Comparison of ENCODE assay signal across 16 mouse cellular contexts in the genomic region with DNA sequence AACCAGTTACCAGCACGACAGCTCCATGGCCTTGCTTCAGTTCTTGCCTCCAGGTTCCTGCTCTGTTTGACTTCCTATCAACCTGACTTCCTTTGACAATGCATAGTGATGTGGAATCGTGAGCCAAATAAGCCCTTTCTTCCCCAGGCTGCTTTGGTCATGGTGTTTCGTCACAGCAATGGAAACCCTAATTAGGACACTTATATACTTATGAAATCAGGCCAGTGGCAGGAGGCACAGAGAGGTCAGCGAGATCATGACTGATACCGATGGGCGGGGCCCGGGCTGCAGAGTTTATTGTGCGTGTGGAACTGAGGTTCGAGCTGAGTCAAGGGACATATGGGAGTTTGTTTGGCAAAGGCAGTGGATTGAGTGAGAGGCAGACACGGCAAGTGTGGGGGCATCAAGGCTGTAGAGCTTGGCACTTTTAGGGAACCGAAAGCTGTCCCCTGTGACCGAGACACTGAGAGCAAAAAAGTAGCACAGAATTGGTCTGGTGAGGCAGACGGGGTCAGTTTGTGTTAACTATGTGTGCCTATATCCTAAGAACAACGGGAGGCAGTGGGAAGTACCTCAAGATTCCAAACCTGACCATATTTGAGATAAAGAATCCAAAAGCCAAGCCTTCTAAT. TPM values are rescaled to one million over a fixed set of nuclear protein-coding genes. Genes with fewer than 3 reads are reported as not detected.
DNase-seq lines count a peak whose midpoint lies in the region; ATAC-seq and TF ChIP-seq lines count a peak whose summit lies in the region.
"Had no signal": no experiment of that assay in that cellular context is flagged by ENCODE, and none has a peak within 500 bp of the region (broad histone marks: within the 10 kb centered on the region; RNA-seq: fewer than 3 reads in every experiment).

No protein-coding gene starts in this region.

- H3K79me2 ChIP-seq in macrophage (ENCODE audit: inconsistent target) = no peaks in the 10 kb centered on the region

- no peak for TF ChIP-seq CTCF in spleen, adult 2 months (IDR thresholded peaks at IDR 0.05; ENCODE audit: extremely low read depth, insufficient read depth, insufficient read length, insufficient replicate concordance)

- H3K27me3 ChIP-seq in spleen, adult 2 months (ENCODE audit: control insufficient read depth, insufficient read depth, low read length) = no peaks in the 10 kb centered on the region
- no peaks in the 10 kb centered on the region for H3K27me3 ChIP-seq in midbrain, embryonic 11.5 days (ENCODE audit: control insufficient read depth, insufficient read depth, low read length)
- H3K27me3 ChIP-seq: embryonic facial prominence, embryonic 12.5 days; forebrain, embryonic 15.5 days; heart, embryonic 15.5 days; limb, embryonic 15.5 days had no signal

- peak overlapping the region; percentile 36; the same call in 1 of the 2 replicates for H3K27ac ChIP-seq in spleen, adult 2 months (ENCODE audit: insufficient read depth, low read length)
- peak overlapping the region; percentile 32 for H3K27ac ChIP-seq in macrophage
- no peak overlapping the region for H3K27ac ChIP-seq in midbrain, embryonic 11.5 days (ENCODE audit: low read depth, low read length)
- H3K27ac ChIP-seq: embryonic facial prominence, embryonic 12.5 days; forebrain, embryonic 15.5 days; heart, embryonic 15.5 days; hindbrain, embryonic 10.5 days; limb, embryonic 15.5 days had no signal

- H3K4me3 ChIP-seq in spleen, adult 2 months (ENCODE audit: extremely low read depth, insufficient read depth, insufficient read length) = no peak overlapping the region
- H3K4me3 ChIP-seq in macrophage (ENCODE audit: inconsistent target) = no peak overlapping the region
- no peak overlapping the region for H3K4me3 ChIP-seq in midbrain, embryonic 11.5 days (ENCODE audit: low read depth, low read length)
- H3K4me3 ChIP-seq: embryonic facial prominence, embryonic 12.5 days; forebrain, embryonic 15.5 days; heart, embryonic 15.5 days; hindbrain, embryonic 10.5 days; limb, embryonic 15.5 days had no signal

- TF ChIP-seq POLR2A in spleen, adult 2 months (IDR thresholded peaks at IDR 0.05; ENCODE audit: low read depth, low read length) = no peak

- ATAC-seq in common myeloid progenitor, adult 5-6 weeks (replicated peaks; ENCODE audit: low read depth, poor library complexity, severe bottlenecking) = peak; percentile 65
- no peak for ATAC-seq in midbrain, embryonic 11.5 days (ENCODE audit: low FRiP score)
- ATAC-seq: forebrain, embryonic 15.5 days had no signal

- H3K4me2 ChIP-seq in midbrain, embryonic 11.5 days = no peak overlapping the region
- H3K4me2 ChIP-seq: embryonic facial prominence, embryonic 12.5 days; forebrain, embryonic 15.5 days; heart, embryonic 15.5 days; limb, embryonic 15.5 days had no signal

- 59% methylated on average over 14 of the region's 14 CpGs for WGBS in spleen, adult 2 months
- 26% methylated on average over 14 of the region's 14 CpGs for WGBS in macrophage (ENCODE audit: missing documents)
- WGBS in midbrain, embryonic 11.5 days = 87% methylated on average over 14 of the region's 14 CpGs

- peaks cover 11% of the 10 kb centered on the region; the same call in 1 of the 2 replicates for H3K4me1 ChIP-seq in spleen, adult 2 months (ENCODE audit: control insufficient read depth, insufficient read depth, insufficient read length)
- no peaks in the 10 kb centered on the region for H3K4me1 ChIP-seq in midbrain, embryonic 11.5 days (ENCODE audit: control insufficient read depth, insufficient read depth, low read length)
- H3K4me1 ChIP-seq: embryonic facial prominence, embryonic 12.5 days; forebrain, embryonic 15.5 days; heart, embryonic 15.5 days; hindbrain, embryonic 10.5 days; limb, embryonic 15.5 days had no signal

- H3K36me3 ChIP-seq in spleen, adult 2 months (ENCODE audit: control insufficient read depth, insufficient read depth, low read length) = no peaks in the 10 kb centered on the region
- H3K36me3 ChIP-seq in macrophage (ENCODE audit: inconsistent target) = no peaks in the 10 kb centered on the region
- H3K36me3 ChIP-seq in midbrain, embryonic 11.5 days (ENCODE audit: control insufficient read depth, insufficient read depth, low read length) = no peaks in the 10 kb centered on the region
- H3K36me3 ChIP-seq: embryonic facial prominence, embryonic 12.5 days; forebrain, embryonic 15.5 days; heart, embryonic 15.5 days; hindbrain, embryonic 10.5 days; limb, embryonic 15.5 days had no signal

- H3K9ac ChIP-seq in midbrain, embryonic 11.5 days (ENCODE audit: low read length) = no peak overlapping the region
- H3K9ac ChIP-seq: embryonic facial prominence, embryonic 12.5 days; forebrain, embryonic 15.5 days; heart, embryonic 15.5 days; limb, embryonic 15.5 days had no signal

- DNase-seq in spleen, adult 2 months (ENCODE audit: low read depth in 1 of 2, low spot score in 2 of 2) = peak; percentile 48 to 56
- no peak for DNase-seq in spleen, postnatal 14 days (ENCODE audit: low spot score in 2 of 2)
- no peak for DNase-seq in gastrocnemius, postnatal 4 days (ENCODE audit: low spot score in 2 of 2)
- no peak for DNase-seq in midbrain, embryonic 11.5 days (ENCODE audit: low spot score, missing footprints)
- no peak for DNase-seq in cerebellum, adult 8-10 months
- DNase-seq: cerebellum, adult 11 months; heart, adult 18-20 months; kidney, adult 9 months; midbrain, embryonic 14.5 days had no signal

- no peaks in the 10 kb centered on the region for H3K9me3 ChIP-seq in midbrain, embryonic 11.5 days (ENCODE audit: control insufficient read depth, low read length)
- H3K9me3 ChIP-seq: embryonic facial prominence, embryonic 12.5 days; forebrain, embryonic 15.5 days; heart, embryonic 15.5 days; limb, embryonic 15.5 days had no signal

RNA-seq across cellular contexts. Expression of gene Hhex, which starts 48.1 kb away (rescaled TPM):
- polyA plus RNA-seq in spleen, adult 2 months (2012; rRNA removed) = 52.9 and 105 TPM in 2 replicates
- 47.6 and 72.5 TPM in 2 replicates for total RNA-seq in common myeloid progenitor, adult 5-6 weeks (2017)
- total RNA-seq in macrophage (2018; cell fraction: chromatin; rRNA removed) = 10 to 100 TPM in 14 of 26 experiments, 1 to 10 TPM in 12; 1.3 to 47.6 (median 10.9) TPM
- total RNA-seq in macrophage (2018; cell fraction: cytosol; rRNA removed) = 10 to 100 TPM in 21 of 26 experiments, 1 to 10 TPM in 5; 4.2 to 48.0 (median 31.1) TPM
- total RNA-seq in macrophage (2018; cell fraction: nucleus; rRNA removed) = 10 to 100 TPM in 14 of 26 experiments, 1 to 10 TPM in 12; 3.0 to 56.7 (median 11.9) TPM
- 40.9 to 70.1 TPM (median 44.6 TPM) in 3 replicates for polyA plus RNA-seq in macrophage (2018)
- 1 to 10 TPM; 4.6 to 5.6 TPM for total RNA-seq in gastrocnemius, postnatal 4 days (2021)
- 4.5 and 5.4 TPM in 2 replicates for polyA plus RNA-seq in midbrain, embryonic 11.5 days (2014; fragmentation: Nextera tagmentation; extraction: Ambion mirVana)

Comparison
In these comparisons a context has a peak if more than half of its experiments do, and no peak if none do; other contexts are left out.
1. DNase-seq: peak in spleen, adult 2 months (2 of 2); none in spleen, postnatal 14 days (0 of 2), gastrocnemius, postnatal 4 days (0 of 2), midbrain, embryonic 11.5 days (single experiment) and cerebellum, adult 8-10 months (single experiment).